Mouse (Mus musculus): ENCODE measurements around the gene Kbtbd13.

Gene Kbtbd13

DNA sequence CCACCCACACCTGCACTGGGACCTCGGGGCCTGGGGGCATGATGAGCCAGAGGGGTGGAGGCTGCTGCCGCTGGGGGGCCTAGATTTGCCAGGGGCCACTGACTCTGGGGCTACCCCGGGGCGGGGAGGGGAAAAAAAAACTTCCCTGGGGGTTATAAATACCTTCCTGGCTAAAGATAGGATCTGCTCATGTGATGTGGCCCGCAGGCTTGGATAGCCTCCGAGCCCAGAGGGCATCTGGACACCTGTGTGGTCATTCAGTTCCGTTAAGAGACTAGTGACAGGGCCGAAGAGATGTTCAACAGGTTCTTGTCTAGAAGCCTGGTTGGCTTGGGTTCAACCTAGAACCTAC is at the start of gene Kbtbd13:
Kbtbd13 (minus strand) TSS at position 40 of the 352 bp plus-strand sequence.
- no peak for DNase-seq (ENCODE audit: low read depth, low spot score)

DNA sequence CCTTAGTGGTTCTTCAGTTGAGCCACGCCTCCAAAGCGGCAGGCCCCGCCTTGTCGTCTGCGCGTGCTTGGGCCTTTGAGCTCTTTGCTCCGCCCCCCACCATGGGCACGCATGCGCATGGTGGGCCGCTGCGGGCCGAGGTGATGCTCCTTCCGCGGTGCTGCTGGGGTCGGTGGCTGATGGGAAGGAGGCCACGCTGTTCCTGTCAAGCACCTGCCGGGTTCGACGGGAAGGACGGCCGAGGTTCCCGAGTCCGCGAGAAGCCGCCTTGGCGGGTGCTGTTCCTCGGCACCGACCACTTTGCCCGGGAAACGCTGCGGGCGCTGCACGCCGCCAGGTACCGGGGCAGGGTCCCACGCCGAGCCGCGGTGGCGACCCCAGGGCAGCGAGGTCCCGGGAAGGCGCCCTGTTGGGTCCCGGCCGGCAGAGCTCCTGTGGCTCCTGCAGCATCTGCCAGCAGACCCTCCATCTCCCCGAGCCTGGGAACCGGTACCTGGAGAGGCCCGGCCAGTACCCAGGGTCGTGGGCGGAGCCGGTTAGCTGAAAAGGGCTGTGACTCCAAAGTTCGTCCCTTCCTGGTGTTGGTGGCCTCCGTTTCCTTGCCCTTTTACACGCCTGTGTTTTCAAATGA is 44.3 kb upstream of the Kbtbd13 start, which contains the start of gene Mtfmt:
Mtfmt (plus strand) TSS at position 112 of the 631 bp plus-strand sequence.
- DNase-seq (ENCODE audit: low read depth, low spot score): peak; percentile 98

DNA sequence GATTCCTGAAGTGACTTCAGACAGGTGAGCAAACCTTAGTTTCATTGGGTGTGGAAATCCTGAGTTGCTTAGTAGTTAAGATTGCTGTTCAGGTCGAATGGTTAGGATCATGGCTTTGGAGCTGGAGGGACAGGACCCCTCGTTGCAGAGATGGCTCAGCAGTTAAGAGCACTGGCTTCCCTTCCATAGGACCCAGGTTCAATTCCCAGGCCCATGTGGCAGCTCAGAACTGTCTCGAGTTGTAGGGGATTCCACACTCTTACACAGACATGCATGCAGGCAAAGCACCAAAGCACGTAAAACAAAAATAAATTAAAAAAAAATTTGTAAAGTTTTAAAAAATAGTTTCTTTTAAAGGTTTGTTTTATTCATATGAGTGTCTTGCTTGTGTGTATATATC is 43.8 kb upstream of the Kbtbd13 start:
- DNase-seq (ENCODE audit: low read depth, low spot score): no peak

DNA sequence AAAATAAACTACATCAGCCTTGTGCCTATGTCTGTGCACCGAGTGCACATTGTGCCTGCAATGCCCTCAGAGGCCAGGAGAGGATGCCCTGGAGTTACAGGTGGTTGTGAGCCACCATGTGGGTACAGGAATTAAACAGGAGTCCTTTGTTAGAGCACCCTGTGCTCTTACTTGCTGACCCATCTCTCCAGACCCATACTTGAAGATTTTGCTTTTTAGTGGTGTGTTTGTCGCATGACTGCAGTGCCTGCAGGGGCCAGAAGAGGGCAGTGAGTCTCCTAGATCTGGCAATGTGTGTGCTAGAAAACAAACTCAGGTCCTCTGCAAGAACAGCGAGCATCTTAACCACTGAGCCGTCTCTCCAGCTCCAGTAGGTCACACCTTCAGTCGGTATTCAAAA is 42.7 kb upstream of the Kbtbd13 start:
- DNase-seq (ENCODE audit: low read depth, low spot score): peak; percentile 89

DNA sequence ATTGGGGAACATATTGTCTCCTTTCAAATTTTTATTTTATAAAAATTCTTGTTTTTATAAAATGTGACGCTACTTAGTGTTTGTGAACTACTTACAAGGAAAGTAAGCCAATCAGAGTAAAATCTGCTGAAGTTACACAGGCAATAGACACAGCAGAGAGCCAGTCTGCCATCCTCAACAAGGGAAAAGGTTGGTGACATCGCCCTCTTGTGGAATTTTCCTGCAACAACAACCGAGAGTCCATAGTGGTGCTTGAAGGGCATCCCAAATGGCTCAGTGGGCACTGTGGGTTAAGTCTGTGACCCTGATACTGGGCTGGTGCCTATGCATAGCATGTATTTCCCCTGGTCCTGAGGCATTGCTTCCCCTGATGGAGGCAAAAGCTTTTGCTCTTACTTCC is 40.8 kb upstream of the Kbtbd13 start:
- DNase-seq (ENCODE audit: low read depth, low spot score): peak; percentile 81

DNA sequence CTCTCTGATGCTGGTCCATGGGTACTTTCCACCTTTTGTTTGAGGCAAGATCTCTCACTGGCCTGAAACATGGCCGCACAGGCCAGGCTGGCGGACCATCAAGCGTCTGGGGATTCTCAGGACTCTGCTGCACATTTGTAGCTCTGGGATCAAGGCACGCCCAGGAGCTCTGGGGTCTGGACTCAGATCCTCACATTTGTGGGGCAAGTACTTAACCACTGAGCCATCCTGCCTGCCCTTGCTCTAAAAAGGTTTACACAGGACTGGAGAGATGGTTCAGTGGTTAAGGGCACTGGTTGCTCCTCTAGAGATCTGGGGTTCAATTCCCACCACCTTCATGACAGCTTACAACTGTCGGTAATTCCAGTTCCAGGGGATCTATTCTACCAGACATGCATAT is 39.5 kb upstream of the Kbtbd13 start:
- peak; percentile 26 for DNase-seq (ENCODE audit: low read depth, low spot score)

DNA sequence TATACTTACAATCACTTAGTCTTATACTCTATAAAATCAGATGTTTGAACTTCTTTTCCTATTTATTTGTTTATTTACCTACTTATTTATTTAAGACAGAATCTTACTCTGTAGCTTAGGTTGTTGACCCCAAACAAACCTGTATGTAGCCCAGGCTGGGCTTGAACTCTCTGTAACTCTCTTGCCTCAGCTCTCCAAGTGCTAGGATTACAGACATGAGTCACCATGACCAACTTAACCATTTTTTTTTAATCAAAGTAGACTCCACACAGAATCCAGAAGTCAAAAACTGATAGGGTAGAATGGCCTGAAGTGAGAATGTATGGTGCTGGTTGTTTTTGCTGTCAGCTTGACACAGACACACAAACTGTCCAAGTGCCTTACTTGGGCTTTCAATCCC is 38.9 kb upstream of the Kbtbd13 start:
- no peak for DNase-seq (ENCODE audit: low read depth, low spot score)

DNA sequence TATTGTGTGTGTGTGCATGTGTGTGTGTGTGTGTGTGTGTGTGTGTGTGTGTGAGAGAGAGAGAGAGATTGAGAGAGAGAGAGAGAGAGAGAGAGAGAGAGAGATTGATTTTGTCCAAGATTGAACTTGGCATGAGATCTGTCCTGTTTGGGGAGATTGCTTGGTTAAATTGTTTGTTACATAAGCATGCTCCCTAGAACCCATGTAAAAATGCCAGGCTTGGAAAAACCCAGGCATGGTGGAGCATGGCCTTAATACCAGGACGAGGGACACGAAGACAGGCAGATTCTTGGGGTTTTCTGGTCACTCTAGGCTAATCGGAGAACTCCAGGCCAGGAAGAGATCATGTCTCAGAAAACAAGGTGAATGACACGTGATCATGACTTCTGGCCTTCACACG is 36.6 kb upstream of the Kbtbd13 start:
- DNase-seq (ENCODE audit: low read depth, low spot score): no peak

DNA sequence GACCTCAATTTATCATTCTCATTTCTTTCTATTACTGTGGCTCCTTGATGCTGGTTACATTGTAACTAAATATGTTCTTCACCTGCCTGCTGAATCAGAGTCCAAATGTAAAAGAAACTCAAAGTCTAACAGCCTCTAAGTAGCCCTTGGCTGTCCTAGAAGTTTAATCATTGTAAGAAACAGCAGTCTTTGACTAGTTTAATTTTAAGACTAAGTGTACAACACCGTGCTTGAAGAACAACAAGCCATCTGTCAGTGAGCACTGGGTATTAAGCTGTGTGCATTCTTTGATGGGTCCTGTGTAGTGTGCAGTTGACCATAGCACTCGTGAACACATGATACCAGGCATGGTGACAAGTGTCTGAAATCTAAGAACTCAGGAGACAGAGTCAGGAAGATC is 36.1 kb upstream of the Kbtbd13 start:
- DNase-seq (ENCODE audit: low read depth, low spot score): no peak

DNA sequence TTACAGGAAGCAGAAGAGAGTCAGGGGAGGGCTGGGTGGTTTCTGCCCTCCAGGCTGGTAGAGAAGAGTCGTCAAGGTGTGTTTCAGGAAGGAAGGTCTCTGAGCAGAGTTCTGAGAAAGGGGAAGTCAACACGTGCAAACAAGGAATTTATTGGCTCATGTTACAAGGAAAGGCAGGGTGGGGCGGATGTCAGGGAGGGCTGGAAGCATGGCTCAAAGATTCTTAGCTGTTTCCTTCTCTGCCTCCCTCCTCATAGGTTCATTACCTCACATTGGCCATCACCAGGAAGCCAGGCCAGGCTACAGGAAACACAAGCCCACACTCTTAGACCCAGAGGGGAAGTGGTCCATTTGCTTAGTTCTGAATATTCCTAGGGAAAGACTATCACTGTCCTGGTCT is 32.9 kb upstream of the Kbtbd13 start:
- peak; percentile 29 for DNase-seq (ENCODE audit: low read depth, low spot score)

DNA sequence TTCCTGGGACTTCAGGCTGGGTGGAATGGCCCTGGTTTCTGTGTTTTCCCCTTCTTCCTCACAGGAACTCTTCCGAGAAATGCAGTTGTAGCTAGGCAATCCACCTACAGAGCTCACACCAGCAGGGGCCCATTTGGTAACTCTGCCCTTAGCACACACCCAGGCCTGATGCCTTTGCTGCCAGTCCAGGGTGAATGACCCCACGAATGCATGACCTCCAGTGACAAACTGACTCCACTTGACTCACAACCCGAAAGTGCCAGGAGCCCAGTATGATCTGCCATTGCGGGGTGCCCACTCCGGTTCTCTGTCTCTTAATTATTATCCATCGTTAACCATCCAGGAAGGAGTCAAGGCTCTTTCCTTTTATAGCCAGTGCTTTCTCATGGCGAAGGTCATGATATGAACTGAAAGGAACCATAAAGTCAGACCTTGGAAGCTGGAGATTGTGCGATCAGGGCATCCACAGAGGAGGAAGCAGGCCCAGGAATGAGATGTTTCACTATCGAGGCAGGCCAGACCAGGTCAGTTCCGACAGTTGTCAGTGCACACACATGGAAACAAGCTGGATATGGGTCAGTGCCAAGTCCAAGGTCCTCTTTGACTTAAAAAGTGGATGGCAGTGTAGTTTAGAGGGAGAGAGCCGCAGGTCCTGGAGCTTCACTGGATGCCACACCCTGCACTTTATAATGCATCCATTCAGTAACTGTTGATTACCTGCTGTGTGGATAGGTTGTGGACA is 31.5 kb upstream of the Kbtbd13 start, which contains the start of gene Slc51b:
Slc51b (minus strand) TSS at position 196 of the 742 bp plus-strand sequence.
- no peak for DNase-seq (ENCODE audit: low read depth, low spot score)

DNA sequence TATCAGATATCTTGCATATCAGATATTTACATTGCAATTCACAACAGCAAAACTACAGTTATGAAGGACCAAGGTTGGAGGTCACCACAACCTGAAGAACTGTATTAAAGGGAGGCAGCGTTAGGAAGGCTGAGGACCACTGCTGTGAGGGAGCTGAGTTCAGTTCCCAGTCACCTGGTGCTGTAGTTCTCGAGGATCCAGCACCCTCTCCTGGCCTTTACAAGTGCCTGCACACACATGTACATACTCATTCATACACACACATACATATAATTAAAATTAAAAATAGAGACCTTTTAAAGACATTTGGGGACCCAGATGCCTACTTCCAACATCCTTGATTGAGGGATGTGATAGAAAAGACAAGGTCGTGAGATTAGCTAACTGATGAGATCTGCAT is 28.2 kb upstream of the Kbtbd13 start:
- no peak for DNase-seq (ENCODE audit: low read depth, low spot score)

DNA sequence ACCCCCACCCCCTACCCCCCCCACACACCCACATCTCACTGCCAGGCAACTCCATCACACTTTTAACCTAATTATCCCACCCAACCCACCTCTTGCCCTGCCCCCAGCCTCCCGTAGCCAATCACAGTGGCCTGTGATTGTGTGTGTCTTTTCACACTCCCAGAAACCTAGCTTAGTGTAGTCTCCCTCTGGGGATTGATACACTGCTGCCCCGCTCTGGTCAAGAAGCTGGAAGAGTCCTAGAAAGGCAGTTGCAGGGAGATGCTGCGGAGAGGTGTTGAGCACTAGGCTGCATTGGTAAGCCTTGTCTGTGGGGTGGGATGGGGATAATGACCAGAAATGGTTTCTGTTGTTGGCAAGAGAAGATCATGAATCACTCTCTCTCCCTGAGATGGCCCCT is 26.3 kb upstream of the Kbtbd13 start:
- DNase-seq (ENCODE audit: low read depth, low spot score): no peak

DNA sequence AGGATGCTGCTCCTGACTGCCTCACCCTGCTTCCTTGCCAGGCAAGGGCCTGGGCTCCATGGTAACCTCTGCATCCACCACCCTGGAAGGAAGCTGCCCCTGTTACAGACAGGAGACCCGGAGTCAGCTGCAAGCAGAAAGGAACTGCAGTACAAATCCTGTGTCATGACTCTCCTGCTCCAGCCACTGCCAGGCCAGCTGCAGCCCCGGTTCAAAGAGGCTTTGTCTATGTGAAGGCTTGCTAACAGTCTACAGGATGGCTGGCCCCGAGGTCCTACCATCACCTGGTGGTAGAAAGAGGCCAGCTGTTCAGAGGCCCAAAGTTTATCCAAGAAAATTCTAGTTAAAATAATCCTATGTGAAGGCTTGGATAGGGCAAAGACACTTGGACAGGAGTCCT is 19.9 kb upstream of the Kbtbd13 start:
- DNase-seq (ENCODE audit: low read depth, low spot score): no peak

DNA sequence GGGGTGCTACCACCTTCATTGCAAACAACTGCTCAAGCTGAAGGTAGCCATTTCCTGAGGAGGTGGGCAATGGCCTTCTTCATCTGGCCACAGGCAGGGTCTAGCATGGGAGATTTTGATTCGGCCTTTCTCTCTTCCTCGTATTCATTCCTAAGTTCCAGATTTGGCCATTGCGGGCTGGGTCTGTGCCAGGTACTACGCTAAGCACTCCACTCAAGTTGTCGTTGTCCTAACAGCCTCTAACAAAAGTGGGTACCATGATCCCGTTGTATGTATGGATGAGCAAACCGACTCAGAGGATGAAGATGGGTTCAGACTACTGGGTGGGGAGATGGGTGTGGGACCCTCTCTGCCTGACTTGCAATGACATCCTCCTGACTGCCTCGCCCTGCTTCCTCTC is 18.9 kb upstream of the Kbtbd13 start:
- no peak for DNase-seq (ENCODE audit: low read depth, low spot score)

DNA sequence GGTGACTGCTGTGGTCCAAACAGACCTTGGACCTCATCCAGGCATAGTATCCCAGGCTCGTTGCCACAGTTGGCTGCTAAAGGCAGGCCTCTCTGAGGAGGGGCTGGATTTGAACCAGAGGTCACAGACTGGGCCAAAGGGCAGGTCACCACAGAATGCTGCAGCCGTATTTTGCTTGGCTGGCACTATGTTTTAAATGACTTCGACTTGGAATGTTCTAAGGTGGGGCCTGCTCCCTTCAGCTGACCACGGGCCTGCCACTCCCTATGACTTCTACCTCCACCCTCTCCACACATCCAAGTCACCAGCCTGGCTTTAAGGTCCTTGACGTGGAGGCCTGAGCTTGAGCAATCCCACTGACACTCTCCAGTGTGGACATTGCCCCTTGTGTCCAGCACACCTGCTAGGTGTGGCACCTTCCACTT is 17.4 kb upstream of the Kbtbd13 start:
- no peak for DNase-seq (ENCODE audit: low read depth, low spot score)

DNA sequence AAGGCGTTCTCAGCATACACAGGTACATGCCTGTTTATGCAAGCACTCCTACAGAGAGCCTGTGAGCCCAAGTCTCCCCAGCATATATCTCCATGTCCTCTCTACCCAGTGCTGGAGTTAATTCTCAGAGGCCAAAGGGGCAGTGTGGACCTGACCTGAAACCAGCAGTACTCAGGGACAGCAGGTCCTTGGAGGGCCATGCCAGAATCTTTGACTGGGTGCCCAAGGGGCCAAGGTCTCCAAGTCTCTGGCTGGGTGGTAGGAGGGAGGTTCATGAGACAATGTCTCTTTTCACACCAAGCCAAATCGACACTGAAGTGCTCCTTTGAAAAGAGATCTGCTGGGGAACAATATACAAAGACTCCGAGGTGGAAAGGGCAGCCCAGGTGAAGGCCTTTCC is 16.4 kb upstream of the Kbtbd13 start:
- DNase-seq (ENCODE audit: low read depth, low spot score): no peak

DNA sequence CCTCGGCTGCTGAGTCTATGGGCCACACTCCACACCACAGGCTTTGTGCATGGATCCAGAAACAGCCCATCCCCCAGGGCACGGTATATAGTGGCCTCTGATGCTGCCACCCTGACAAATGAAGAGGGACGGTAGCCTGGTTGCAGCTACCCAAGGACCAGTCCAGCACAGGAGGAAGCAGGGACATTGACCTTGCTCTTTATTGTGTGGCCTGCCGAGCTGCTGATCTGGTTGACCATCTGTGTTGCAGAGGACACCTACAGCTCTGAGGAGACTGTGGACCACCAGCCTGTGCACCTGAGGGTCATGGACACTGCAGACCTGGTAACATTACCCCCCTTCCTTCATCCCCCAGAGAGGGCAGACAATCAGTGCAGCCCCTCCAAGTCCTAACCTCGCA is 15.9 kb upstream of the Kbtbd13 start:
- no peak for DNase-seq (ENCODE audit: low read depth, low spot score)

DNA sequence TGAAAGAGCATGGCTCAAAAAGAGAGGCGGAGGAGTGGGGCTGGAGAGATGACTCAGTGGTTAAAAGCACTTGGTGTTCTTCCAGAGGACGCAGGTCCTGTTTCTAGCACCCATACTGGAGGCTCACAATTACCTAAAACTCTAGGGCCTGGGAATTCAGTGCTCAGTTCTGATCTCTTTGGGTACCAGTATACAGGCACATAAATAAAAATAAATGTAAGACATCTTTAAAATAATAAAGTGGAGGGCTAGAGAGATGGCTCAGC is 13.7 kb upstream of the Kbtbd13 start:
- DNase-seq (ENCODE audit: low read depth, low spot score): no peak

DNA sequence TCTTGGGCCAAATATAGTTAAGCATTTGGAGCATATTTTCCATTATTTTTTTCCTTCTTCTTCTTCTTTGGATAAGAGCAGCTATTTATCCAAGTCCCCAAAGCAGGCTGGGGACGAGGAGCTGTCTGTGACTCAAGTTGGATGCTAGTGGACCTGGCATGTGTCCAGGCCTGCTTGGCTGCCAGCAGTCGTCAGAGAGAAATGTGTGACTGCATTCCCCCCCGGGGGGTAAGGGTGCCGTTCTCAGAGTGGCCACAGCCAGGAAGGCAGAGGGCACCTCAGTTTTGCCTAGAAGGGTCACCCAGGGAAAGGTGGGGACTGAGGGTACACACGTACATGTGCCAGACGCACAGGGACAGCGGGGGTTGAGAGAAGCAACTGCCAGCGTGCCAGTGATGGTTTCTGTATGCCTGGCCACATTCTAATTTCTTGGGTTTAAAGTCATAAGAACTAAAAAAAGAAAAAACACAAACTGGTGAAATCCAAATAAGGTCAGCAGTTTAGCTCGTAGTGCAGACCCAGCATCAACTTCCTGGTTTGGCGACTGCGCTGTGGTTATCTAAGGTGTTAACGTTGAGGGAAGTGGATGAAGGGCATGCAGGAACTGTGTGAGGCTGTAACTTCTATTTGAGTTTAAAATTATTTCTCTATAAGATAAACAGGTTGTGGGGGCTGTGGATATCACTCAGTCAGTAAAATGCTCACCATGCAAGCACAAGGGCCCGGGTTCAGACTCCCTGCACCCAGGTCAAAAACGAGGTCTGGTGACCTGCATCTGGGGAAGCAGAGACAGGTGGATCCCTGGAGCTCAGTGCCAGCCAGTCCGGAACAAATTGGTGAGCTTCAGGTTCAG is 13.1 kb upstream of the Kbtbd13 start:
- no peak for DNase-seq (ENCODE audit: low read depth, low spot score)

DNA sequence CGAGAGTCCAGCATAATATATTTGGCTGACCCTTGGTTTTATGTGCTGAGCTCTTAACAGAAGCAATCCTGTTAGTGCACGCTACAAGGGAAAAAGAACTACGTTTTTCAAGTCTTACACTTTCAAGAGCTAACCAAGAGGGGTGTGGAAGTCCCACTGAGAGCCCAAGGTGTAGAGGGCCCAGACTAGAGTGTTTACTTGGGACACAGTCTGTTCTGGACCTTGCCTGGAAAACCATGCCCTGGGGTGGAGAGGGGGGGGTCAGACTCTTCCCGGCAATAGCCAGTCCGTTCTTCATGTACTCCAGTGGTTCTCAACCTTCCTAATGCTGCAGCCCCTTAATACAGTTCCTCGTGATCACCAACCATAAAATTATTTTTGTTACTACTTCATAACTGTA is 8.5 kb upstream of the Kbtbd13 start:
- DNase-seq (ENCODE audit: low read depth, low spot score): no peak

DNA sequence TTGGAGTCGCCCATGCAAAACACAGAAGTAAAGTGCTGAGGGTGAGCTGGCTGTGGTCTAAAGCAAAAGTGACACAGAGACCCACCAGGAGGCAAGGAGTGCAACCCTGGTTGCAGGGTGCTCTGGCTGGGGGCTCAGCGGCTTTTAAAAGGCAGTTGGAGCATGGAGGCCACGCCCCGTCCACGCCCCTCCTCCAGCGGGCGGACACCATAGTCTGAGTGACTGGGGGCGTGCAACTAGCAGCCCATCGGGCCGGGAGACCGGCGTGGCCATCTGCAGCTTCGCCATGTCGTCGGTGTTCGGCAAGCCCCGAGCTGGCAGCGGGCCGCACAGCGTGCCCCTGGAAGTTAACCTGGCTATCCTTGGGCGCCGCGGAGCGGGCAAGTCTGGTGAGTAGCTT is 6.8 kb upstream of the Kbtbd13 start, which contains the start of gene Rasl12:
Rasl12 (plus strand) TSS at position 228 of the 400 bp plus-strand sequence.
- peak; percentile 70 for DNase-seq (ENCODE audit: low read depth, low spot score)

DNA sequence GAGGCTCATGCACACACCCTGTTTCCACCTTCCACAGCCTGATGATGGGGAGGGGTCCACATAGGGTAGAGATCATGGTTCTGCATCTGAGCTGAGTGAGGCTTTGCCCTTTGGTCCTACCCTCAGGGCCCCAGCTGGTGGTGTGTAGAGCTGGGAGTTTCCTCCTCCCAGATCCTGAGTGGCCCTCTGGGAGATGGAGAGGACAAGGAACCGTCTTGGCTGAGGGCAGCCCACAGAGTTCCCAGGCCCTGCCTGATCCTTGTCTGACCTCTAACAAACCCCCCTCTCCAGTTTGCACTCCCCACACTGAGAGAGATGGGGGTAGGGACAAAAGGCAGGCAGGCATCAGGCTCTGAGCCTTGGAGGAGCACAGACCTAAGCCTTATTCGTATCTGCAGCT is 2.9 kb upstream of the Kbtbd13 start:
- no peak for DNase-seq (ENCODE audit: low read depth, low spot score)

Measured in ZHBTc4 (cell line).